Mouse (Mus musculus) ES-E14 (cell line): Measurements from ENCODE around the gene Spdl1.

Experiments
- CHD2 ChIP-seq: IDR thresholded peaks from 2 replicates; pipeline ENCODE4 v1.6.1; 2014; ENCODE audit warnings: mild to moderate bottlenecking, low read depth, low read length, inconsistent platforms
- HCFC1 ChIP-seq: IDR thresholded peaks from 2 replicates; pipeline ENCODE4 v1.6.1; 2012; ENCODE audit warnings: low read length, inconsistent platforms, borderline replicate concordance; ENCODE audit not compliant: insufficient read depth
- MAFK ChIP-seq: IDR thresholded peaks from 2 replicates; pipeline ENCODE4 v1.6.1; 2014; ENCODE audit warnings: mild to moderate bottlenecking, low read depth, low read length, inconsistent platforms; ENCODE audit not compliant: insufficient read depth
- ZC3H11A ChIP-seq: IDR thresholded peaks from 2 replicates; pipeline ENCODE4 v1.6.1; 2012; ENCODE audit warnings: low read depth, mild to moderate bottlenecking, inconsistent platforms, low read length, borderline replicate concordance
- ZNF384 ChIP-seq: IDR thresholded peaks from 2 replicates; pipeline ENCODE4 v1.6.1; 2012; ENCODE audit warnings: low read depth, low read length, inconsistent platforms

- TF ChIP-seq CHD2: no peak
- no peak for TF ChIP-seq MAFK
- no peak for TF ChIP-seq ZNF384
- TF ChIP-seq HCFC1: no peak
- TF ChIP-seq ZC3H11A: no peak
These were observed 60.0 kb downstream of the Spdl1 start for GRCm38 (mm10) chr11:34773304-34773895.
